Mouse (Mus musculus): ENCODE results near the gene Afmid. TPM values are rescaled to one million over a fixed set of nuclear protein-coding genes. Genes with fewer than 3 reads are reported as not detected.
A peak's percentile ranks its signal among the peaks of the same experiment; 100 is the strongest.

The Afmid gene
- polyA plus RNA-seq, 1 experiment from 2014 or later = 7.2 TPM

DNA sequence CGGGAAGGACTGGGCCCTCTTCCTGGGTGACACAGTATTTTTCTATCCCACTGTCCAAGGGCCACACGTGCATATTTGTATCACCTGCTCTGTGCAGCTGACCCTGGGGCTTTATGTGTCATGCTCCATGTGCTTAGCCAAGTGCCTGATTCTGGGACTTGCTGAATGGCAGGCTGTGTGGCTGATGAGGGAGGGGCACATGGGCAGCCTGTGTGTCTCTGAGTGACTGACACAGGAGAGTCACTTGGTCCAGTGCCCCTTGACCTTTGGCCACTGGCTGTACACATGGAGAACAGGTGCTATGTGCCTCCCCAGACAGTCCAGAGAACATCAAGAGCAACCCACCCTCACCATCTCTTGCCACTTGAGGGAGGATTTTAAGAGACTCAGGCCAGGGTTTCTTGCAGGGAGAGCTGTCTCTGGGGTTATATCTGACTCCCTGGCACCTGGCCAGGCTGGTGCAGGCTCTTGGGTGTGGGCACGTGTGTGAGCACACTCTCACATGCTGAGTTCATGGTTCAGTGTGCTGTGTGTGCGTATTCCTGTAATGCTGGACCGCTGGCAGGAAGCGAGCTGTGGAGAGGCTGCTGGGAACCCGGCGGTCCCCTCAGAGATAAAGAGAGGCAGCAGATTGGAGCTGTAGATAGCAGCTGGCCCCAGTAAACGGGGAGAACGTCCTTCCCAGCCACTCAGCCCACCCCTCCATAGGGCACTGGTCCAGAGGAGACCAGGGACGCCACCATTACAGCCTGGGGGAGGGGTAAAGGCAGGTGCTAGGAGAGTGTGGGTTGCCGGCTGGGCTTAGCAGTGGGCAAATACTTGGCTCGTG lies 52.4 kb downstream of the Afmid start:
- Histone ChIP-seq H3K27me3 (replicated peaks) (no peaks in the 10 kb centered on the region), H3K9ac (no peak overlapping the region), H3K9me3 (no peaks in the 10 kb centered on the region), H3K4me2 (peak overlapping the region; percentile 44), H3K27ac (peak overlapping the region; percentile 57; the same call in 1 of the 2 replicates), H3K36me3 (no peaks in the 10 kb centered on the region), H3K4me3 (replicated peaks) (no peak overlapping the region; the same call in 1 of the 2 replicates), H3K4me1 (peaks cover 42% of the 10 kb centered on the region)
- WGBS = 24% methylated on average over 13 of the region's 13 CpGs
- ATAC-seq (ENCODE audit: insufficient read depth, low FRiP score, low read depth) = peak; percentile 36; the same call in 1 of the 2 replicates

DNA sequence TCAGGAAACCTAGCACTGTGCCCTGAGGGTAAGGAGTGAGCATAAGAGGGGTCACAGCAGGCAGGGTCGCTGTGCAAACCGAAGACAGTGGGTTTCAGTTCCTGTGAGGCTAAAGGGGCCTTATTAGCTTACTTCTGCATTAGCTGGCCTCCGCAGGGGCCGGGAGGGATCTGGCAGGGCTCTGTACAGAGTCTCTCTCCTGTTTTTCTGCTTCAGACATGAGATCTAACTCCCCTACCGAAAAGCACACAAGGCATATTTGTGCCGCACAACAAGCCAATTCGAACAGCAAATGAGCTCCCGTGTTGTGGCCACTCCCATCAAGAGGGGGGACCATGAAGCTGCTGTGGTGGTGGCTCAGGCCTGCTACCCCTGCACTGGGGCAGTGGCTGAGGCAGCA lies 53.2 kb downstream of the Afmid start:
- Histone ChIP-seq H3K36me3 (no peaks in the 10 kb centered on the region), H3K9ac (no peak overlapping the region), H3K9me3 (no peaks in the 10 kb centered on the region), H3K27me3 (replicated peaks) (no peaks in the 10 kb centered on the region), H3K4me1 (peaks cover 42% of the 10 kb centered on the region), H3K27ac (peak overlapping the region; percentile 57; the same call in 1 of the 2 replicates), H3K4me2 (peak overlapping the region; percentile 44), H3K4me3 (replicated peaks) (no peak overlapping the region)
- WGBS = 27% methylated on average over 8 of the region's 8 CpGs
- 0 out of 2 replicates have a peak, but pooled peaks have one; percentile 1 for ATAC-seq (ENCODE audit: insufficient read depth, low FRiP score, low read depth)

DNA sequence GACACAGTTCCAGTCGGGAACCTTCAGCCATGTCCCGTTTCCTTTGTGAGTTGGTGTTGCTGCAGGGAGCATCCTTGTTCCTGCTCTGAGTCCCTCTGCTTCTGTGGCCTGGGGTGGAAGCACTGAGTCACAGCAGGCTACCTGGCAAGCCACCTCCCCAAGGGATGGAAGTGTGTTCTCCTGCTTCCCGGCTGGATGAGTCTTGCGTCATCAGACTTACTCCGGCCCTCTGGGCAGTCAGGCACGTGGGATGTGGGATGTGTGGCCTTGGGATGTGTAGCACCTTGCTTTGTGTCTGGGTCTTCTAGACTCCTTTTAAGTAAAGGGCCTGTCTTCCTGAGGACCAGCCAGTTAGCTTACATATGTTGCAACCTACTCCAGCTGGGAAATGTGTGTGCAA lies 54.0 kb downstream of the Afmid start:
- Histone ChIP-seq H3K27ac (no peak overlapping the region), H3K4me1 (peaks cover 42% of the 10 kb centered on the region), H3K4me2 (no peak overlapping the region), H3K27me3 (replicated peaks) (no peaks in the 10 kb centered on the region), H3K36me3 (no peaks in the 10 kb centered on the region), H3K9ac (no peak overlapping the region), H3K4me3 (replicated peaks) (no peak overlapping the region), H3K9me3 (no peaks in the 10 kb centered on the region)
- no peak for ATAC-seq (ENCODE audit: insufficient read depth, low FRiP score, low read depth)
- WGBS = 75% methylated on average over 6 of the region's 6 CpGs

DNA sequence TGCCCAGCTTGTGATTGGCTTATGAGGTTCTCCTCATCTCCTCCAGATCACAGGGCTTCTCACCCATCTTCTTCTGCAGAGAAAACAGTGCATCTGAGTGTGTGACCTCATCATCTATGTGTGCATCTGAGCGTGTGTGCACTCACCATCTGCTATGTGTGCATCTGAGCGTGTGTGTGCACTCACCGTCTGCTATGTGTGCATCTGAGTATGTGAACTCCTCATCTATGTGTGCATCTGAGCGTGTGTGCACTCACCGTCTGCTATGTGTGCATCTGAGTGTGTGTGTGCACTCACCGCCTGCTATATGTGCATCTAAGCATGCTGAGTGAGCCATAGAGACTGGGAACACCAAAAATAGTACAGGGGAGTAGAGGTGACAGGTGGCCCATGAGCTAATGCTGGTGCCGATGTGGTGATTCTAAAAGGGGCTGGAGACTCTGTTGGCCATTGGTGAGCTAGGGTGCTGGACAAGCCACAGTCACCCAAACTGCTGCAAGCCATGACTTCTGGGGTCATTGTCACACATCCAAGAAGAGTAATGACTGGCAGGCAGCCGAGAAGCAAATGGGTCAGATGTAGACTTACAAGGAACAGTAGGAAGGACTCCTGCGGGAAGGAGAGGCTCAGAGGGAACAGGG lies 54.7 kb downstream of the Afmid start:
- peaks cover 37% of the 10 kb centered on the region for H3K4me1 ChIP-seq
- 90% methylated on average over 9 of the region's 9 CpGs for WGBS
- H3K4me3 ChIP-seq (replicated peaks) = no peak overlapping the region
- H3K27me3 ChIP-seq (replicated peaks) = no peaks in the 10 kb centered on the region
- H3K9me3 ChIP-seq = no peaks in the 10 kb centered on the region
- no peak overlapping the region for H3K9ac ChIP-seq
- no peaks in the 10 kb centered on the region for H3K36me3 ChIP-seq
- no peak for ATAC-seq (ENCODE audit: insufficient read depth, low FRiP score, low read depth)
- H3K27ac ChIP-seq = 0 out of 2 replicates have a peak overlapping the region, but pooled peaks have one; percentile 62
- H3K4me2 ChIP-seq = no peak overlapping the region

DNA sequence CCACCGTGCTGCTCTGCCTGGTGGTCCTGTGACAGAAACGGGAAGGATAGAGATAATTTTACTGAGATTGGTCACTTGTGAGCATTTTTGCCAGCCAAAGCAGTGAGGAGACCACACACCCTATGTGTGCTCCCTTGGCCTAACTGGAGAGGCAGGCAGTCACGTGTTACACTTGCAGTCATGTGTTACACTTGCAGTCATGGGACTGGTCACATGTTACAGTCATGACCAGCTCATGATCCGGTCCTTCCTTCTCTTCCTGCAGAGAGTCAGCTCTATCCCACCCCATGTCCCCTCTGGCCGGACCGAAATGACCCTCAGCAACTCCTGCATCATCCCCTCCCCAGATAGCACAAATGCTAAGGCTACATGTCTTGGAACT lies 55.2 kb downstream of the Afmid start:
- no peaks in the 10 kb centered on the region for H3K36me3 ChIP-seq
- no peak overlapping the region for H3K4me3 ChIP-seq (replicated peaks)
- no peak overlapping the region for H3K4me2 ChIP-seq
- peaks cover 36% of the 10 kb centered on the region for H3K4me1 ChIP-seq
- no peak overlapping the region for H3K9ac ChIP-seq
- WGBS = 75% methylated on average over 6 of the region's 6 CpGs
- no peaks in the 10 kb centered on the region for H3K27me3 ChIP-seq (replicated peaks)
- ATAC-seq (ENCODE audit: insufficient read depth, low FRiP score, low read depth) = no peak
- H3K27ac ChIP-seq = 0 out of 2 replicates have a peak overlapping the region, but pooled peaks have one; percentile 62
- H3K9me3 ChIP-seq = no peaks in the 10 kb centered on the region

DNA sequence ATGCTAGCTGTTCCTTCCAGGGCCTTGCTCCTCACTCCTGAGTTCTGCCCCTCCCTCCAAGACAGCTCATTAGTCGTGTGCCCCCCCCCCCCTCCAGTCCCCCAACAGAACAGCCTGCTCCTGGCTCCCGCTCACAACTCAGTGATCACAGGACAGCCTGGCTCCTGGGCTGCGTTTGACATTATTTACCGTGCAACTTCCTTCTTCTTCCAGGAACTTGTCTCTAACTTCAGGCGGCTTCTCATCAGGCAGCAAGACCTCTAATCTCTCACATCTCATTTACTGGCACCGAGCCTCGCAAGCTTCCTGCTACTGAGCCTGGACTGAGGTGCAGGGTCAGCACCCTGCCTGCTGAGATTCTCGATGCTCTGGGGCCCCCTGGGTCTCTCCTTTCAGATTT lies 56.1 kb downstream of the Afmid start:
- Histone ChIP-seq H3K4me1 (peaks cover 36% of the 10 kb centered on the region), H3K9ac (no peak overlapping the region), H3K4me3 (replicated peaks) (no peak overlapping the region), H3K4me2 (no peak overlapping the region), H3K27me3 (replicated peaks) (no peaks in the 10 kb centered on the region), H3K36me3 (no peaks in the 10 kb centered on the region), H3K27ac (peak overlapping the region; percentile 62), H3K9me3 (no peaks in the 10 kb centered on the region)
- ATAC-seq (ENCODE audit: insufficient read depth, low FRiP score, low read depth) = no peak; the same call in 1 of the 2 replicates
- WGBS = 3% methylated on average over 7 of the region's 8 CpGs

DNA sequence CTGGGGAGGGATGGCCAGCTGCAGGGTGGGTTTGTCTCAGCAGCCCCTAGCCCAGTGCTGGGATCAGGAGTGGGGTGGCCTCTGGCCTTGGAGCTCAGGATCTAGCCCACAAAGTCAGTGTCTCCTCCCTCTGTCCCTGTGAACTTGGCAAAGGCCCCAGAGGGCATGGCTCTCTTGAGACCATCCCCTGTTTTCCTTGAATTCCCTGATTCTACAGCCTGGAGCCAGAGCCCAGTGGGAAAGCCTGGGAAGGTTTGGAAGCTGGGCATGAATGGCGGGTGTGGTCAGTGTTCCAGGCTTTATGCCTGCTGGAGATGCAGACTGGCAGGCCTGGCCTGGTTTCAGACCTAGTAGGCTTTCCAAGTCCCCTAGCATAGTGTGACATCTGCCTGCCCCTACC lies 56.5 kb downstream of the Afmid start:
- Histone ChIP-seq H3K27me3 (replicated peaks) (no peaks in the 10 kb centered on the region), H3K36me3 (no peaks in the 10 kb centered on the region), H3K4me2 (no peak overlapping the region), H3K9ac (no peak overlapping the region), H3K4me1 (peaks cover 36% of the 10 kb centered on the region), H3K4me3 (replicated peaks) (no peak overlapping the region), H3K9me3 (no peaks in the 10 kb centered on the region), H3K27ac (peak overlapping the region; percentile 62)
- ATAC-seq (ENCODE audit: insufficient read depth, low FRiP score, low read depth) = no peak
- WGBS = 78% methylated on average over 1 of the region's 1 CpGs

DNA sequence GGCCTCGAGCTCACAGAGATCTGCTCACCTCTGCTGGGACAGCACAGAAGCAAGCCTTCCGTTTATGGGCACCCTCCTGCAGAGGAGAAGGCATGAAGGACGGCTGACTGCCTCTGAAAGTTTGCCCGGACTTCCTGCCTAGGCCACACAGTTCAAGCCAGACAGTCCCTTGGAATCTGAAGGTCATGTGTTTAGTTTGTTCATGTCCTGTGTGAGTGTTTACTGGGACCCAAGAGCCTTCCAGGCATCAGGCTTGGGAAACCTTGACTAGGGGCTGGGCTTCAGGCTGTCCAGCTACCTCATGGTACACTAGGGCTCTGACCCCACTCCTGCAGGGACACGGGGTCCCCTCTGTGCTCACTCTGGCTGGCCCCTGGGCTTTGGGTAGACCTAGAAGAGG lies 60.3 kb downstream of the Afmid start:
- Histone ChIP-seq H3K4me1 (peaks cover 48% of the 10 kb centered on the region), H3K36me3 (no peaks in the 10 kb centered on the region), H3K27ac (no peak overlapping the region), H3K4me2 (no peak overlapping the region), H3K27me3 (replicated peaks) (no peaks in the 10 kb centered on the region), H3K9me3 (no peaks in the 10 kb centered on the region), H3K4me3 (replicated peaks) (no peak overlapping the region), H3K9ac (no peak overlapping the region)
- ATAC-seq (ENCODE audit: insufficient read depth, low FRiP score, low read depth) = no peak
- 46% methylated on average over 5 of the region's 5 CpGs for WGBS

DNA sequence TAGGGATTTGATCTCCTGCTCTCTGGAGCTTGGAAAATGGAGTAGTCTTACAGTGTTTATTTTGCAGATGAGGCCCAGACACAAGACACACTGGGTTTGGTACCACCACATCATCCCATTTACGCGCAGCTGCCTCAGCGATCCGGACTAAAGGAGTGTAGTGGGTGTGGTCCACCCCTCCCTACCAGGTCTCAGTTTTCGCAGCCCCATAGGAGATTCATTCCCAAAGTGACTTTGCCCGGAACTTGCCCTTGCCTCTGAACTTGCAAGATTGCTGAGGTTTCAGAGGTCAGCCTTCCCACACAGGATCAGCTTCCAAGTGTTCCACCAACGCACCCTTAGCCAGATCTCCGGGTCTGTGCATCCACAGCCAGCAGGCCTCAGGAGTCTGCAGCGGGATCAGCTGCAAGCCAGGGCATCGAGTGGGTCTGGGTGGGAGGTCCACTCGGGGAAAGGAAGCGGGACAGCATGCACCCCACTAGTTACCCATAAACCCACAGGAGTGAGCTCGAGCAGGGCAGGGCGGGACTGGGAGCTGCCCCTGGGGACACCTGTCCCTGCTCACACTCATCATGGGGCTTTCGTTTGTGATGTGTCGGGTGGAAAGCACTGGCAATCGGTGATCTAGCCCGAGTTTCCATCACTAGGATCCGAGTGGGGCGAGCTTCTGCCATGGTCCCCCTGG lies 62.6 kb downstream of the Afmid start:
- Histone ChIP-seq H3K4me1 (peaks cover 43% of the 10 kb centered on the region), H3K9ac (no peak overlapping the region), H3K4me3 (replicated peaks) (peak overlapping the region; percentile 28; the same call in 1 of the 2 replicates), H3K36me3 (no peaks in the 10 kb centered on the region), H3K27me3 (replicated peaks) (no peaks in the 10 kb centered on the region), H3K9me3 (no peaks in the 10 kb centered on the region), H3K27ac (0 out of 2 replicates have a peak overlapping the region, but pooled peaks have one; percentile 35), H3K4me2 (peak overlapping the region; percentile 57)
- WGBS = 28% methylated on average over 20 of the region's 20 CpGs
- ATAC-seq (ENCODE audit: insufficient read depth, low FRiP score, low read depth) = no peak

DNA sequence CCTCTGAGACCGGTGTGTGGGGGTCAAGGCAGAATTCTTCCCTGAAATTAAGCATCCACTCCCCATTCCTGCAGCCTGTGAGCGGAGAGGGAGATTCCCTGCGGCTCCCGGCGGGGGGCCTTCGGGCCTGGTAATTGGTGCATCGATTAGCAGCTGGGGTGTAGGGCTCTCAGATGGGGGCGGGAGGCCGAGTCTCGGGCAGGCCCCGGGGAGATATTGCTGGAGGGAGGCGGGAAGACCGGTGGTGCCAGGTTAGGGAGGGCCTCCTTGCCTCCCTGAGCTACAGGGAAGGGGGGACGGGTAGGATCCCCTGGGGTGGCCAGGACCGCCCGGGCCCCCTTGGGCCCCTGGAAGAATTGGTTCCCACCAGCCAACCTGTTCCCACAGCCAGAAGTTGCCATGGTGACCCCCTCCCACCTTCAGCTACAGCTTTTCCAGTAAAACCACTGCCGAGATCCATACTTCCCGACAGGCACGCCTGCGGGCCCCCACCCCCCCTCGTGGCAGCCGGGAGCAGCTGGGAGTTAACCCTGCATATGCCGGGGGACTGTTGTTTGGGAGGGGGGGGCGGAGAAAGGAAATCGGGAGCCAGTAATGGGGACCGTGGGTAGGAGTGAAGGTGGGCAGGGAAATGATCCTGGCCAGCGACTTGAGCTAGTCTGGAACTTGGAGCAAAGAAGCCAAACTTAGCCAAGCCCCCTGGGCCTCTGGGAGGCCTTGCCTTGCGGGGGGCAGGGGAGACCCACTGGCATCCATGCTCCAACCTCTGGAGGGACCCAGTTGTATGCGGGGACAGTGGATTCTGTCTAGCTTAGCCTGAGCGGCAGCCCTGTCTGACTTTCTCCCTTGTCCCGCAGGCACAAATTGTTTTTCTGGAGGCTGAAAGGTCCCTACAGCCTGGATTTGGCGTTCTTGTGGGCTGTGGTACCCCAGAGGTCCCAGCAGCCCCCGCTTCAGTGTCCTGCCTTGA lies 63.4 kb downstream of the Afmid start:
- whole genome bisulfite sequencing = 10% methylated on average over 33 of the region's 33 CpGs
- Histone ChIP-seq H3K9ac (no peak overlapping the region), H3K4me2 (peak overlapping the region; percentile 57), H3K4me1 (peaks cover 43% of the 10 kb centered on the region), H3K27ac (peak overlapping the region; percentile 35), H3K4me3 (replicated peaks) (peak overlapping the region; percentile 28), H3K9me3 (no peaks in the 10 kb centered on the region), H3K36me3 (no peaks in the 10 kb centered on the region), H3K27me3 (replicated peaks) (no peaks in the 10 kb centered on the region)
- peak; percentile 44; the same call in 1 of the 2 replicates for ATAC-seq (ENCODE audit: insufficient read depth, low FRiP score, low read depth)

Data from stomach, embryonic 15.5 days (tissue).